Mouse (Mus musculus) thymus, postnatal 4 days (tissue): ENCODE measurements around the gene Tdpoz2.
"Not testable (repeated sequence)": the region's sequence is repeated elsewhere in the genome, so short reads cannot be mapped to it uniquely, and the experiment has no call there.

Source experiments
- DNase-seq: peaks from one replicate; pipeline ENCODE4 v3.0.0; 2021

The Tdpoz2 gene

DNA sequence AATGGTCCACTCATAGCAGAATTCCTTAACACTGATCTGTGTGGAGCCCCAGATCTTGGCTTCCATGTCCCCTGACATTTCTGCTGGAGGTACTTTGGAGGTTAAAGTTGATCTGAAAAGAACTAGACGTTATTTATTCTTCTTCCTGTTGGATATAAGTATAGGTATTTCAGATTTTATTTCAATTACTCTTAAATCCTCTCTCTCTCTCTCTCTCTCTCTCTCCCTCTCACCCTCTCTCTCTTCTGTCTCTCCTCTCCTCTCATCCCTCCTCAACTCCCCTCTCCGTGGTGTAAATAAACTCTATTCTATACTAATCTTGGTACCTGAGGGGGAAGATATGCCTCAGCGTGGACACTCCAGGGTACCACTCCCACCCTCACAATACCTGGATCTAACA is at the start of gene Tdpoz2:
Gene Tdpoz2, minus strand, starts transcription at position 101 of the 400 bp plus-strand sequence.
- no peak for DNase-seq

DNA sequence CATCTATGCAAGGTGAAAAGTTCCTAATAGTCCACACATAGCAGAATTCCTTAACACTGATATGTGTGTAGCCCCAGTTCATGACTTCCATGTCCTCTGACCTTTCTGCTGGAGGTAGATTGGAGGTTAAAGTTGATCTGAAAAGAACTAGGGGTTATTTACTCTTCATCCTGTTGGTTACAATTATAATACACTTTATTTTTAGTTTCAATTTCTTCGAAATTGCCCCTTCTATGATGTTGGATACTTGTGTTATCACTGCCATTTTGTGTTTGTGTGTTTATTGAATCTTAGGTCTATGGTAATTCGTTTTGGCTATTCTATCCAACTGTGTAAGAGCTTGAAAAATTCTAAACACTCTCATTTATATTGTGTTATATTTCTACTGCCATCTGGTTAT is 40.5 kb upstream of the Tdpoz2 start, which contains the start of gene Gm37596:
Gene Gm37596, minus strand, starts transcription at position 101 of the 400 bp plus-strand sequence.
- not testable (repeated sequence) for DNase-seq

DNA sequence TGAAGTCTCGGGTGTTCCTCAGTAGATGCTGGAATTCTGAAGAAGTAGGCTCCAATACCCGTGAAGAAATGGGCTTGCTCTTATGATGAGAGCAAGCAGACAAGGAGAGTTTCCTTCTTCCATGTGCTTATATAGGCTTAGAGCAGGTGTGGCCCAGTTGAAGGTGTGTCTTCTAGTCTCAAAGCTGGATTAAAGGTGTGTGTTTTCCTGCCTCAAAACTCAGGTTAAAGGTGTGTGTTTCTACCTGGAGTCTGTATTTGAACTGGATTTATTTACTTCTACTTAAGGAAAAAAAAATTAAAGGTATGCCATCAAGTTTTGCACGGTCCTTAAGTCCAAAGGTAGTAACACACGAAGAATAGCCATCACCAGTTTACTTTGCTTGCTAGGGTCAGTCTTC is 23.7 kb upstream of the Tdpoz2 start, which contains the start of gene Tdpoz1:
Gene Tdpoz1, minus strand, starts transcription at position 101 of the 400 bp plus-strand sequence.
- not testable (repeated sequence) for DNase-seq

DNA sequence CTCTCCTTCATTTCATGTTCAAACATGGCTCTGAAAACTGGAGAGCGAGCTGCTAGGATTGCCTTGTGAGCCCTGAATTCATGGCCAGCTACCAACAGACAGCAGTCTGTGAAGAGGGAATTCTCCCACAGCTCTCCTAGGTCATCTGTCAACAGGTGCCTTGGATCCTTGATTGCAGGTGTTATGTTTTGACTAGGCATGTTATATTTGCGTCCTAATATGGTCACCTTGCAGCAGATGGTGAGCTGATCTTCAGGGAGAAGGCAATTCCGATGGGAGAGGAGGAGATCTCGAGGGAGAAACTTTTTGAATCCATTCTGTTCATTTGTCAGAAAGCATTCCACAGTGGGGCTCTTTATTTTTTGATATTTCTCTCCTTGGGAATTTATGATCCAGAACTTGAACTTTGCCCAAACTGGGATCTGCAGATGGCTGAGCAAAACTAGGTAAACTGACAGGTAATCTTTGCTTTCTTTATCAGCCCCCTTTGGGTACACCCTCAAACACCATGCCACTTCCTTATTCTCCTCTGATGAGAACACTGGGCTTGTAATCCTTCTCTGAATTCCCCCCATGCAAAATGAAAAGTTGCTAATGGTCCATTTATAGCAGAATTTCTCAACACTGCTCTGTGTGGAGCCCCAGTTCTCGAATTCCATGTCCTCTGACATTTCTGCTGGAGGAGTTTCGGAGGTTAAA is 18.5 kb upstream of the Tdpoz2 start:
- DNase-seq = not testable (repeated sequence)

GRCm38 (mm10) chr3:93654260-93654659 is 1.8 kb upstream of the Tdpoz2 start:
- DNase-seq = no peak

DNA sequence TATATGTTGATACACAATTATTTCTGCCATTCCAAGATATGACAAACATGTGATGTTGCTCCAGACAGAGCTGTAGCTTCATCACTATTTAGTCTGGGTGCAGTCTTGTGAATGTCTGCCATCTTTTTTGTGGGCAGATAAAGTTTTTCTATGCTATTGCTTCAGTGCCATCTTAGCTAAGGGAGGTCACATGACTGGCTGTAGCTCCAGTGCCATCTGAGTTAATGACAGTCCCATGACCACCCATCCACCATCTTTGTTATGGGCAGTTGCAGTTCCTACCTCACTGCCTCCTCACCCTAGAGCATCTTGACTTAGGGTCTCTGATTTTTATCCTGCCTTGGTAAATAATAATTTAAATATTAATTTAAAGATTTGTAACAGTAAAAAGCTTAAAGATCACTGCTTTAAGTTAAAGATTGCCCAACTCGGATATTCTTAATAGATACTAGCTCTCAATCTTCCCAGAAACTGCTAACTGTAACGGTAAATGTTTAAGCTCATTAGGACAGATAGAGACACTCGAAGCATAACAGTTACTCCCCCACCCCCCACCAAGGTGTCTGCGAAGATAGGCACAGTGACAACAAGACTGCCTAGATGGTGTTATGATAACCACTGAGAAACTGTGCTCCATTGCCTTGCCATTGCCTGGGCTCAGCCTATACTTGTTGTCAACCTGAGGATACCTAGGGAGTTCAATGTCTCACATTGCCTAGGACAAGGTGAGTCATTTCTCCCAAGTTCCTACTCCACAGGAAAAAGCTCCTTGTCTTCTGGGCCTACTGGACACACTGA is 21.4 kb downstream of the Tdpoz2 start:
- DNase-seq = not testable (repeated sequence)

DNA sequence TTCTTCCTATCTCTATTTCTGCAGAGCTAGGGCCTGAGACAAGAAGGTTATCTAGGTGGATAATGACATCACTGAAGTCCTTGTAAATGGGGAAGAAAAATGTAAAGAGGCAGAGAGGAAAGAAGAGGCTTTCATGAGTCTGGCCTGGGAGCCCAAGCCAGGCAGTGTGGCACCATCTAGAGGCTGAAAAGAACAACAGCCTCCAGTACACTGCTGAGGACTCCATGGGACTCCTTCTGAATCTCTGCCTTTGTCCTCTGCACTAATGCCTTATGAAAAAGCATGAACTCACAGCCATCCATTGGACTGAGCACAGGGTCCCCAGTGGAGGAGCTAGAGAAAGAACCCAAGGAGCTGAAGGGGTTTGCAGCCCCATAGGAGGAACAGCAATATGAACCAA is 43.5 kb downstream of the Tdpoz2 start:
- DNase-seq = peak; percentile 33

- DNase-seq = no peak
These were observed 50.6 kb downstream of the Tdpoz2 start for GRCm38 (mm10) chr3:93601903-93602302.
